Mouse (Mus musculus) cerebellum, adult 2 months (tissue): Measurements from ENCODE around the gene Lef1. TPM values are rescaled to one million over a fixed set of nuclear protein-coding genes. Genes with fewer than 3 reads are reported as not detected.

Experiments
- DNase-seq, 2 experiments: peaks; one replicate each; pipeline ENCODE4 v3.0.0; 2021
- H3K27ac ChIP-seq: fragments of 200-500 bp; 2 replicates; pipeline ENCODE4 v1.5.1; 2012; ENCODE audit warnings: low read length, control low read depth, inconsistent platforms; ENCODE audit not compliant: insufficient read depth
- H3K27me3 ChIP-seq: fragments of 200-500 bp; 2 replicates; pipeline ENCODE4 v1.6.1; 2012; ENCODE audit warnings: inconsistent platforms, mild to moderate bottlenecking, low read length, moderate library complexity; ENCODE audit not compliant: control insufficient read depth, insufficient read depth
- H3K4me1 ChIP-seq: fragments of 200-500 bp; 2 replicates; pipeline ENCODE4 v1.6.1; 2011; ENCODE audit warnings: low read length; ENCODE audit not compliant: control insufficient read depth, insufficient read depth
- H3K4me3 ChIP-seq: fragments of 200-500 bp; replicated peaks from 2 replicates; pipeline ENCODE3; 2011; ENCODE audit warnings: mild to moderate bottlenecking, low read depth, low read length, control low read depth; ENCODE audit not compliant: insufficient read depth
- CTCF ChIP-seq: fragments of 200-500 bp; IDR thresholded peaks from 2 replicates; pipeline ENCODE4 v1.5.1; 2011; ENCODE audit warnings: low read depth, mild to moderate bottlenecking, control low read depth, low read length, moderate library complexity, borderline replicate concordance; ENCODE audit not compliant: insufficient read depth
- POLR2A ChIP-seq: fragments of 200-500 bp; IDR thresholded peaks from 2 replicates; pipeline ENCODE4 v1.6.1; 2011; ENCODE audit warnings: low read length, control low read depth, borderline replicate concordance; ENCODE audit not compliant: insufficient read depth
- WGBS: fragments of 180-500 bp; shearing (Covaris S2); methylation state at CpG from one replicate; pipeline ENCODE4 v1.1.7; 2018; 5-methylcytosine and 5-hydroxymethylcytosine counted together
- polyA plus RNA-seq: library from polyadenylated mRNA; depleted of rRNA; stranded (reverse); fragments of >200 nt; gene quantifications from 2 replicates; pipeline ENCODE4 v1.2.3, GENCODE M21; 2012

Gene Lef1
- polyA plus RNA-seq, 1 experiment: 6.8 TPM

DNA sequence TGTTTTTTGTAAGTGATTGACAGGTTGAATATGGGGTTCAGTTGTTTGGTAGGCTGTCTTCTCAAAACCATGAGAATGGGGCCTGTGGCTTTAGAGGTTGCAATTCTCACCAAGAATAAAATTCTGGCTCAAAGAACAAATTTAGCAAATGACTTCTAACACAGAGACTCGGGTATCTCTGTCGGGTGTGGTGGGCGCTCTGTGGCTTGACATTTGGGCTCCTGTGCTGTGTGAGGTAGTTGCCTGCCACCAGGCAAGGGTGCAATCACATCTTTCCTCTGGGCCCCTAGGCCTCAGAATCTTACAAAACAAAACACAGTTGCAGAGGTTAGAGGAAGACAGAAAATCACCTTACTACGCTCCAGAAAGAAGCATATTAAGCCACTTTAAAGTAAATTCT lies 43.6 kb downstream of the Lef1 start:
- TF ChIP-seq CTCF (no peak), POLR2A (no peak)
- 94% methylated on average over 4 of the region's 4 CpGs for WGBS
- no peak overlapping the region for H3K27ac ChIP-seq
- no peaks in the 10 kb centered on the region for H3K4me1 ChIP-seq
- no peak for DNase-seq
- no peak overlapping the region for H3K4me3 ChIP-seq
- H3K27me3 ChIP-seq: no peaks in the 10 kb centered on the region

DNA sequence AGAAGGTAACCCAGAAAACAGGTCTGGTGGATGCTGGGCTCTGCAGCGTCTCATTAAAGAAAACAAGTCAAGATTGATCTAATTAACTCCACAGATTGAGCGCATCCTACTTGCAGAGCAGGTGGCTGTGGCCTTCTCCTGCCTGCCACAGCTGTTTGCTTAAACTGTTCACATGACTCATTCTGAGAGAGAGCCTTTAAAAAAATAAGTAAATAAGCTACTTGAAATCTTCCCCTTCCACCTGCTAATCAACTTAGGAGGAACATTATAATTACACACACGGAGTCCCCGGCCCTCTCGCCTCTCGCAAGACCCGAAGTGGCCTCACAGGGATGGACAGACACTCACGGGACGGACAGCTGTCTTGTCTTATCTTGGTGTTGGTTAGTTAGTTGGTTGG lies 44.3 kb downstream of the Lef1 start:
- H3K27ac ChIP-seq: no peak overlapping the region
- no peak for TF ChIP-seq POLR2A
- TF ChIP-seq CTCF: no peak
- H3K27me3 ChIP-seq: no peaks in the 10 kb centered on the region
- WGBS: 89% methylated on average over 9 of the region's 9 CpGs
- DNase-seq: no peak
- no peaks in the 10 kb centered on the region for H3K4me1 ChIP-seq
- no peak overlapping the region for H3K4me3 ChIP-seq

DNA sequence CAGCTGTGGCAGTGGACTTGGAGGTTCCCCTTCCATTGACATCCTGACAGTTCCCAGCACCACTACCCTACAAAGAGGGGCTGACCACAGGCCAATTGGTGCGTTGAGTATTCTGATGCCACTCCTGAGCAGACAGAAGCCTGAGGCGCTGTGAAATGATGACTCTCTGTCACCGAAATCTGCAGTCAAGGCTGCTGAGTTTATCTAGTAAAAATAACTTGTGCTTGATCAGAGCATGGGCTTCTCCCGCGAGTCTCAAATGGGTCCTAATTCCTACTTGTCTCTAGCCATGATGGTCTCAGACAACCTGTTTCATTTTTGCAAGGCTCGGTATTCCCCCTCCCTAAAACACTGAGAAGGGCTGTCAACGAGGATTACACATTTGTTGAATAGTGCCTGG lies 44.8 kb downstream of the Lef1 start:
- 83% methylated on average over 7 of the region's 7 CpGs for WGBS
- H3K27ac ChIP-seq: no peak overlapping the region
- no peaks in the 10 kb centered on the region for H3K27me3 ChIP-seq
- TF ChIP-seq POLR2A: no peak
- no peaks in the 10 kb centered on the region for H3K4me1 ChIP-seq
- H3K4me3 ChIP-seq: no peak overlapping the region
- DNase-seq: no peak

DNA sequence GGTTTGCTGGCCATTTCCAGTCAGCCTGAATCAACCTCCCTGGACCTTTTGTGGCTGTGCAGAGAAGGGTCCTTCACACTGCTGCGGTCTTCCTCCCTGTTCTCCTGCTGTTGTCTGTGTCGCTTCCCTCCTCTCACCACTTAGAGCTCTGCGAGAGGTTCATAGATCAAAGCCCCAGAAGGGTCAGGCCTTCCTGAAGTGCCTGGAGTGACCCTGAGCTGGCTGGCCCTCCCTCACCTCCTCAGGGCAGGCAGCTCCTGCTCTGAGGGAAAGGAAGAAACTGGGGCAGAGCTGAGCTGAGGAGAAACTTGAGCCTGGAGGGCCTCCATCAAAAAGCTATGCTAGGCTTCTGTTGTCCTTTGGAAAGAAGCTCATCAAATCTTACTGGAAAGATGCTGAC lies 45.4 kb downstream of the Lef1 start:
- DNase-seq: no peak
- 56% methylated on average over 3 of the region's 3 CpGs for WGBS
- Histone ChIP-seq H3K4me3 (no peak overlapping the region), H3K27me3 (no peaks in the 10 kb centered on the region), H3K27ac (no peak overlapping the region), H3K4me1 (no peaks in the 10 kb centered on the region)
- TF ChIP-seq CTCF (no peak), POLR2A (no peak)

DNA sequence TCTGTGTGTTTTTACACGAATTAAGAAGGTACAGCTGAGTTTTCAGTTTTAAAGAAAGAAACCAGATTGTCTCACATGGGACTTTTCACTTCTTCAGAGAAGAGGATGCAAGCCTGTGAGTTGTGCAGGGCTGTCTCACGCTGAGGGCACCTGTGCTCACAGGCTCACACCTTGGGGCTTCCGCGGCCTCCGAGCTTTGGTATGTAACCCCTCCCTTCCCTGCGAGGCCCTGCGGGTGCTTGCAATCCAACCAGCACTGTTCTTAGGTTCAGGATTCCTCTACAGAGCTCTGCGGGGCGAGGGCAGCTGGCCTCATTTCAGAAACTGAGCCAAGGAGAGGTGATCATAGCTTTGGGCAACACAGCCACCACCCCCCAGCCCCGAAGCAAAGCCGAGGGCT lies 46.1 kb downstream of the Lef1 start:
- WGBS: 59% methylated on average over 11 of the region's 11 CpGs
- Histone ChIP-seq H3K27me3 (no peaks in the 10 kb centered on the region), H3K4me1 (no peaks in the 10 kb centered on the region), H3K4me3 (no peak overlapping the region), H3K27ac (no peak overlapping the region)
- no peak for DNase-seq
- no peak for TF ChIP-seq POLR2A
- no peak for TF ChIP-seq CTCF

DNA sequence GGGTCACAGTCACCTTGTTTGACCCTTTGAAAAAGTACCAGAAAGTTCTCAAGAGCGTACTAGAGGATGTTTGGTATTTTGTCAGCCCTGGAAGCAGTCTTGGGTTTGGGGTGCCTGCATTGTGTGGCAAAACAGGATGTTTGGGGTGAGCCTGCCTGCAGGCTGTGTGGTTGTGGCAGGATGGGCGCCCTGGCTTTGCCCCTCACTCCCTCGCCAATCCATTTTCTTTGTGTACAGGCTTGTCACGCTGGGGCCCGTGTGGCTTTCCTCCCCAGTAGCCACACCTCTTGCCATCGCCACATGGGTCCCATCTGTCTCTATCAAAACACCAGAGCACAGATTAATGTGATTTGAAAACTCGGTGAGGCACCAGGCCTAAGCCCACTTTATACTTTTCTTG lies 47.2 kb downstream of the Lef1 start:
- no peak for TF ChIP-seq CTCF
- TF ChIP-seq POLR2A: no peak
- Histone ChIP-seq H3K27me3 (no peaks in the 10 kb centered on the region), H3K4me3 (no peak overlapping the region), H3K27ac (no peak overlapping the region), H3K4me1 (no peaks in the 10 kb centered on the region)
- WGBS: 36% methylated on average over 7 of the region's 7 CpGs
- no peak for DNase-seq

DNA sequence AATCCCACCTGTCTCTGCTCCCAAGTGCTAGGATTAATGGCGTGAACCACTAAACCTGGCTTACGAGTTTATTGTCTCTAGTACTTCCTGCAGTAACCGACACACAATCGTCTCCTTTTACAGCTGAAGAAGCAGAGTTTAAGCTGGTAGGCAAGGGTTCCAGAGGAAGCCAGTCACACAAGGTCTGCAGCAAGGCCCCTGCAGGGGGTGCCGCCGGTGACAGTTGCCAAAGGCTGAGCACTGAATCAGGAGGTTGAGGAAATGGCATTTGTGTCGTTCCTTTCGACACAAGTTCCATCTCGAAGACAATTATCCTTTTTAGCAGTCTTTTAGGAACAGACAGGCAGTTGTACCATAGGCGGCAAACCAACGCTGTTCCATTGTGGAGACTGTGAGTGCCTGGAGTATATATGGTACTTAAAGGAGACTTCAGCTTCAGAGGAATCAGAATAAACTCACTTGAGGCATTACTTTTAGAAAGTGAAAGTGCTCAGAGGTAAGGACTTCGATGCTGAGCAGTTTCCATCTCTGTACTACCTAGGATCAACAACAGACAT lies 49.0 kb downstream of the Lef1 start:
- H3K4me1 ChIP-seq: no peaks in the 10 kb centered on the region
- WGBS: 44% methylated on average over 12 of the region's 12 CpGs
- no peak overlapping the region for H3K27ac ChIP-seq
- no peak for DNase-seq
- no peaks in the 10 kb centered on the region for H3K27me3 ChIP-seq
- H3K4me3 ChIP-seq: no peak overlapping the region
- no peak for TF ChIP-seq POLR2A
- TF ChIP-seq CTCF: no peak

DNA sequence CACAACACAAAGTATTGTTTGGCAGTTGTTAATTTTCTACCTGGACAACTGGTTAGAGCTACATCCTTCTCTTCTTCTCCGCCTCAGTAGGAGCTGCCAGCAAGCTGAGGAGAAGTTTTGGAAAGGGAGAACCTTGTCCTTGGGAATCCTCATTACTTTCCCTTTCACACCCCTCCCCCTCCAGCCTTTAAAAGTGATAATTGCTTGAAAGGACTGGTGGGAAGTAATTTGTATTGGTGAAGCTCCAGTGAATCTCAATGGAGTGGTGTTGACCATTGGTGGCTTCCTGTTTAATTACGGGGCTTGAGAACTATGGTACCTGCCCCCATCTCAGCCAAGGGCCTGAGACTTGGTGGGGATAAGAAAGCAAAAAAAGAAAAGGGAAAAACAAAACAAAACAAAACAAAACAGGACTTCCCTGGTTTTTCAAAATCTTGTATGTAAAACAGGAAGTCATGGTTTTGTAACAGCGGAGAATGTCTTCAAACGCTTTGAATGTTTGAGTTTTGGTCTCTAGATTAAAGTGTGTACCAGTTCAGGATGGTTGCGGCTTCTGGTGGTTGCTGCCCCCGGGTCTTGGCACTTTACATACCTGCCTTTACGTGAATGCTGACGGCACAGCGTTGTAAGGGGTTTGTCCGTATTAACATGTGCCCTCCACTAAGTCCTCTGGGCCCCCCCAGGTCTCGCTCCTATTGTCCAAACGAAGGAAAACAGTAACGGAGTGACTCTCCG lies 49.8 kb downstream of the Lef1 start:
- Histone ChIP-seq H3K27me3 (no peaks in the 10 kb centered on the region), H3K27ac (no peak overlapping the region), H3K4me1 (no peaks in the 10 kb centered on the region), H3K4me3 (no peak overlapping the region)
- 68% methylated on average over 14 of the region's 14 CpGs for WGBS
- TF ChIP-seq POLR2A: no peak
- DNase-seq: no peak

DNA sequence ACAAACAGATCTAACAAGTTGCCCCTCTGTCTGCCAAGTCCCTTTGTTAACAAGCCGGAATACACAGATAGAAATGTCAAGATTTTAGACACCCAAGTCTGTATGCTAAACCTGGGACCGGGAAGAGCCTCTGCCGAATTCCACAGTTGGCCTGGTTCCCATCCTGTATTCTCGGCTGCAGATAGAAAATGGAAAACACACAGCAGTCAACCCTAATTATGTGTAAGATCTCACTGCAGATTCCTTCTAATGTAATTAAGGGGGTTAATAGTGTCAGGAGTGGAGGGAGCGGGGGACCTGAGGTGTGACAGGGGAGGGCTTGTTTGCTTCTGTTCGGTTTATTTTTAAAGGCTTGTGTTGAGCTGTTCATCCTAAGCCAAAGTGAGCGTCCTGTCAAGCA lies 50.6 kb downstream of the Lef1 start:
- Histone ChIP-seq H3K27ac (no peak overlapping the region), H3K27me3 (no peaks in the 10 kb centered on the region)
- 32% methylated on average over 7 of the region's 7 CpGs for WGBS

More for the DNA sequence above, 50.6 kb downstream of the Lef1 start:
- no peak overlapping the region for H3K4me3 ChIP-seq
- no peaks in the 10 kb centered on the region for H3K4me1 ChIP-seq
- TF ChIP-seq CTCF: no peak
- no peak for TF ChIP-seq POLR2A
- no peak for DNase-seq
